Mouse (Mus musculus) gastrocnemius, postnatal 14 days (tissue): ENCODE measurements around the gene 2610301B20Rik. TPM values are rescaled to one million over a fixed set of nuclear protein-coding genes. Genes with fewer than 3 reads are reported as not detected.

Source experiments
- DNase-seq: peaks from one replicate; pipeline ENCODE4 v3.0.0; 2021; ENCODE audit warnings: mixed read lengths
- intact Hi-C: fragments of 180-260 bp; cut with DNase I; formaldehyde crosslinking; loops from one replicate; pipeline ENCODE4 v1.15.1; 2025; ENCODE audit warnings: low total_unique reads
- microRNA-seq, 2 experiments: library from miRNA; unstranded; fragments of <30 nt; microRNA quantifications; one replicate each; pipeline ENCODE4 v1.2.0; 2021
- total RNA-seq, 2 experiments: library from RNA; stranded (reverse); gene quantifications; 2 replicates each; pipeline ENCODE4 v1.2.3; 2021

The 2610301B20Rik gene
- total RNA-seq, 2 experiments from 2014 or later: 3.8 to 4.1 TPM

GRCm38 (mm10) chr4:10931040-10931439 is 56.7 kb downstream of the 2610301B20Rik start:
- intact Hi-C loops: no loop called here
- no peak for DNase-seq

GRCm38 (mm10) chr4:10932091-10932745 is 57.9 kb downstream of the 2610301B20Rik start:
- intact Hi-C loops: no loop called here
- DNase-seq: no peak

DNA sequence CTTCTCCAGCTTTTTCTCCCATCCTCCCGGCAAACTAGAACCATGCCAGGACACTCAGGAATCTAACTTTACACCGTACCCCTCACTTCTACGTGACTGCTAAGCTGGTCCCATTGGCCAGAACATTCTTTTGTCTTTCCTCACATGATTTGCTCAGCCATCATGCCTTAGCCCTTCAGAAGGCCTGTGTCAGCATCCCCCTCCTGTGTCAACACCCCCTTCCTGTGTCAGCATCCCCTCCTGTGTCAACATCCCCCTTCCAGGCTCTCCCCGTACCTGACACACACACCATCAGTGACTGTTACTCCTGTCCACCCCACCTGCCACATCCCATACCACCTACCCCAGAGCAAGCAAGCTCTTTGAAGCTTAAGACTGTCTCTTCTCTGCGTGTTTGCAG is 58.5 kb downstream of the 2610301B20Rik start:
- DNase-seq: no peak
- intact Hi-C loops: no loop called here

DNA sequence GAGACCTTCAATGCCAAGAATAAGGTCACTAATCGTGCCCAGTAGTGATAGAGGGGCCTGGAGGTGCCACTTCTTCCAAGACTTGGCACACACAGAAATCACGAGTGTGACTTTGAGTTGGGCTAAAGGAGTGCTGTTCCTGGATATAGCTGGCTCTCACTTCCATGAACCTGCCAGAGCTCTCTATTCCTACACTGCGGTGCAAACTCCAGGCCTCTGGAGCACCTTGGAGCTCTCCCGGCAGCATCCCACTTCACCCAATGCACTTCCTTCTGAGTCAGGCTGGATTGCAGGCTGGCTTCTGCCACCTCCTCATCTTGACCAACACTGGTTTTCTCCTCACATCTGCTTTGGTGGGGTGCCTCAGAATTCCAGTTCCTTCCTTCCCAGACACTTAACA is 62.5 kb downstream of the 2610301B20Rik start:
- intact Hi-C loops: no loop called here
- no peak for DNase-seq

Small RNA genes lying within 50 kb of the gene (microRNA-seq; reads per million reads assigned to microRNA genes)
- 0 reads per million in 2 experiments for gene Mir3471-1
- gene n-TSaga9: 3.5 to 8.5 reads per million in 2 experiments
